Mouse (Mus musculus): ENCODE results near the gene Pcnx2.

DNA sequence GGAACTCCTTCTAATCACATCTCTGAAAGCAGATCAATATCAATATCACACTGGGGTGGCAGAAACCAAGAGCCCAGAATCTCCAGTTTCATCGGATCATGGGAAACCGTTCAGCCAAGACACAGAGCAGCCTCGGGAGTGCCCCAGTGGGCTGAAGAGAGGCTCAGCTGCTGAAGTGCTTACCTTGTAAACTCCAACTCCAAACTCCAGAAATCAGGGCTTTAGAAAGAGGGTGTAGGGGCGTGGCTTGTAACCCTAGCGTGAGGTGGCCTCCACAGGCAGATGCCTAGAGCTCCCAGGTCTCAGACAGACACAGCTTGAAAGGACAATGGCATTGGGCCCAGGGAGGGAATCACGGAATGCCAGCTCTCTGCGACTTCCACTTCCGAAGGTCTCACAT, 170.3 kb downstream of the Pcnx2 start:
- TF ChIP-seq CTCF (conservative IDR thresholded peaks at IDR 0.05 in 1 of 2, IDR thresholded peaks at IDR 0.05 in 1 of 2; ENCODE audit: low read depth in 2 of 2, low read length in 2 of 2), result no peak
- no peak for TF ChIP-seq SIN3A (IDR thresholded peaks at IDR 0.05; ENCODE audit: low read length)
